Mouse (Mus musculus): Measurements from ENCODE around the gene Pappa. TPM values are rescaled to one million over a fixed set of nuclear protein-coding genes. Genes with fewer than 3 reads are reported as not detected.

The Pappa gene
- total and polyA plus RNA-seq, 3 experiments, result not detected

DNA sequence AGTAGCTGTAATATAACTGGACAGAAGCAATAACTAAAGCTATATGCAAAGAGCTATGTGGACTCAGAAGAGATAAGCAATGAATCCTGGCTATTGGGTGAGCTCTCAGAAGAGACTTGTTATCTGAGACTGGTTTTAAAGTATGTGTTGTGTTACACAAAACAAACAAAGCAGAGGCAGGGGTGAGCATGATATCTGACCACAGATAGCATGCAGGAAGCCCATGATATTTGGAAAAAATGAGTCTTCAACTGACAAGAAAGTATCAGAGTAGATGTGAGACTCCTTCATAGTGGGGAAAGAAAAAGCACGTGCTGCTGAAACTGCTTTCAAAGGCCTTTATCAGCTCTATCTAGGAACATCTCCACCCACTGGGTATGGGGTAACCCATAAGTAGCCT lies 161.2 kb downstream of the Pappa start:
- Histone ChIP-seq H3K4me2 (ENCODE audit: insufficient read depth, low read depth, poor library complexity, severe bottlenecking) (no peak overlapping the region), H3K9me3 (replicated peaks; ENCODE audit: low read length) (peaks cover 34% of the 10 kb centered on the region), H3K36me3 (replicated peaks in 1 of 2; ENCODE audit: control insufficient read depth in 1 of 2, insufficient read depth in 1 of 2, low read length in 1 of 2) (no peaks in the 10 kb centered on the region), H3K4me3 (replicated peaks in 1 of 3; ENCODE audit: low read depth in 2 of 3, low read length in 2 of 3, poor library complexity in 1 of 3) (no peak overlapping the region), H3K9ac (ENCODE audit: insufficient read depth, low read depth) (no peak overlapping the region), H3K27me3 (replicated peaks) (no peaks in the 10 kb centered on the region), H3K79me2 (replicated peaks; ENCODE audit: control insufficient read depth, extremely low read depth, insufficient read depth, poor library complexity, severe bottlenecking) (no peaks in the 10 kb centered on the region), H3K4me1 (ENCODE audit: control insufficient read depth in 1 of 2, insufficient read depth in 2 of 2) (no peaks in the 10 kb centered on the region), H3K27ac (ENCODE audit: insufficient read depth, low read depth) (no peak overlapping the region)
- TF ChIP-seq KAT2A (IDR thresholded peaks at IDR 0.05; ENCODE audit: insufficient replicate concordance, low read length), result no peak
- TF ChIP-seq TBP (conservative IDR thresholded peaks at IDR 0.05; ENCODE audit: low read depth, low read length), result no peak
- TF ChIP-seq MEF2A (IDR thresholded peaks at IDR 0.05; ENCODE audit: borderline replicate concordance, low read depth, low read length), result no peak
- TF ChIP-seq USF2 (conservative IDR thresholded peaks at IDR 0.05; ENCODE audit: low read depth, low read length), result no peak
- no peak for TF ChIP-seq NRF1 (IDR thresholded peaks at IDR 0.05; ENCODE audit: low read depth, low read length)
- TF ChIP-seq E2F4 (IDR thresholded peaks at IDR 0.05; ENCODE audit: insufficient replicate concordance, low read depth, low read length), result no peak
- TF ChIP-seq MYC (IDR thresholded peaks at IDR 0.05; ENCODE audit: low read depth, low read length), result no peak
- no peak for TF ChIP-seq JUN (IDR thresholded peaks at IDR 0.05; ENCODE audit: insufficient read depth, low read depth, low read length)
- TF ChIP-seq ELF1 (IDR thresholded peaks at IDR 0.05; ENCODE audit: low read depth, low read length), result no peak
- TF ChIP-seq ZNF384 (IDR thresholded peaks at IDR 0.05; ENCODE audit: low read depth, low read length), result no peak
- dilution Hi-C loops (cut with MboI; ENCODE audit: extremely low pct_ligation_motif_present, extremely low pct_unique_long_range_greater_than_20kb, low sequenced_read_pairs), result no loop called here
- no peak for DNase-seq (ENCODE audit: extremely low read depth)
- in situ Hi-C loops (cut with MboI; ENCODE audit: low pct_ligation_motif_present, low pct_unique_long_range_greater_than_20kb, low sequenced_read_pairs), result no loop called here

DNA sequence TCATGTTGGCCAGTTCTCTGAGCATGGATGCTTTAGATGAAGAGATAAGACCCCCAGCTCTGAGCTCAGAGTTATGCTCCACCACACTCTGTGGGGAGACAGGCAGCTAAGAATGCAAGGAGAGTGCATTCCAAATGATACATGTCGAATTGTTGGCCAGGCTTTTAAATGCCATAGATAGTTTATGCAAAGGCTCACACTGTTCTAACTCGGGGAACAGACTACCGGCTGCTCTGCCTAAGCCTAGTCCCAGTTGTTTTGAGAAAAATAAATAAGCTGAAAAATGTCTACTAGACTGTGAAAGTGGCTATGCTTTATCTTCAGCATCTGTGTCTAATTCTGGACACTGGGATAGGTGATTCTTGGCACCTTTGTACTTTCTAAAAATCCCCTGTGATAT lies 165.3 kb downstream of the Pappa start:
- DNase-seq (ENCODE audit: extremely low read depth), result no peak

DNA sequence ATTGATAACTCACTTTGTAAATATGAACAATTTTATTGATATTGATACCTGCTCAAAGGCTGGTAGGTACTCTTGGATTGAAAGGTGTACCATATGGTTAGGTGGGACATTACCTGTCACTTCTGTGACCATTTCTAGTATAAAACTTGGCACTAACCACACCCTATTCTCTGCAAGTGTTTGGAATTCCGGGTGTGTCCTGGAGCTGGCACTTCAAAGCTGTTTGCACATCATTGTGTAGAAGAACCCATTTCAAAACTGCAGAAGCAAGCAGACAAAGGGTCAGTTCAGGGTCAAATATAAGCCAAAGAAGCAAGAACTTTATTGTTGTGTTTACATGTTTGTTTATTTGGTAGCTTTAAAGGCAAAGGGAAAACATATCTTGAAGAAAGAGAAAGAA lies 171.8 kb downstream of the Pappa start:
- Histone ChIP-seq H3K27ac (ENCODE audit: insufficient read depth, low read depth) (no peak overlapping the region), H3K79me2 (replicated peaks; ENCODE audit: control insufficient read depth, extremely low read depth, insufficient read depth, poor library complexity, severe bottlenecking) (no peaks in the 10 kb centered on the region), H3K4me3 (replicated peaks in 1 of 3; ENCODE audit: low read depth in 2 of 3, low read length in 2 of 3, poor library complexity in 1 of 3) (no peak overlapping the region), H3K4me1 (ENCODE audit: control insufficient read depth in 1 of 2, insufficient read depth in 2 of 2) (no peaks in the 10 kb centered on the region), H3K27me3 (replicated peaks) (no peaks in the 10 kb centered on the region), H3K36me3 (replicated peaks in 1 of 2; ENCODE audit: control insufficient read depth in 1 of 2, insufficient read depth in 1 of 2, low read length in 1 of 2) (no peaks in the 10 kb centered on the region), H3K9ac (ENCODE audit: insufficient read depth, low read depth) (no peak overlapping the region), H3K9me3 (replicated peaks; ENCODE audit: low read length) (peaks cover 63% of the 10 kb centered on the region), H3K4me2 (ENCODE audit: insufficient read depth, low read depth, poor library complexity, severe bottlenecking) (no peak overlapping the region)
- DNase-seq (ENCODE audit: extremely low read depth), result no peak
- in situ Hi-C loops (cut with MboI; ENCODE audit: low pct_ligation_motif_present, low pct_unique_long_range_greater_than_20kb, low sequenced_read_pairs), result no loop called here
- no peak for TF ChIP-seq ZMIZ1 (IDR thresholded peaks at IDR 0.05; ENCODE audit: low read depth, low read length)
- no peak for TF ChIP-seq ZKSCAN1 (IDR thresholded peaks at IDR 0.05; ENCODE audit: borderline replicate concordance, low read depth, low read length)
- no peak for TF ChIP-seq KAT2A (IDR thresholded peaks at IDR 0.05; ENCODE audit: insufficient replicate concordance, low read length)
- dilution Hi-C loops (cut with MboI; ENCODE audit: extremely low pct_ligation_motif_present, extremely low pct_unique_long_range_greater_than_20kb, low sequenced_read_pairs), result no loop called here

More for the DNA sequence above, 165.3 kb downstream of the Pappa start:
- H3K9ac ChIP-seq (ENCODE audit: insufficient read depth, low read depth), result no peak overlapping the region
- peaks cover 28% of the 10 kb centered on the region for H3K9me3 ChIP-seq (replicated peaks; ENCODE audit: low read length)
- H3K4me1 ChIP-seq (ENCODE audit: control insufficient read depth in 1 of 2, insufficient read depth in 2 of 2), result no peaks in the 10 kb centered on the region
- no peak overlapping the region for H3K27ac ChIP-seq (ENCODE audit: insufficient read depth, low read depth)
- no peaks in the 10 kb centered on the region for H3K79me2 ChIP-seq (replicated peaks; ENCODE audit: control insufficient read depth, extremely low read depth, insufficient read depth, poor library complexity, severe bottlenecking)
- no peaks in the 10 kb centered on the region for H3K36me3 ChIP-seq (replicated peaks in 1 of 2; ENCODE audit: control insufficient read depth in 1 of 2, insufficient read depth in 1 of 2, low read length in 1 of 2)
- H3K4me3 ChIP-seq (replicated peaks in 1 of 3; ENCODE audit: low read depth in 2 of 3, low read length in 2 of 3, poor library complexity in 1 of 3), result no peak overlapping the region
- dilution Hi-C loops (cut with MboI; ENCODE audit: extremely low pct_ligation_motif_present, extremely low pct_unique_long_range_greater_than_20kb, low sequenced_read_pairs), result no loop called here
- TF ChIP-seq TBP (conservative IDR thresholded peaks at IDR 0.05; ENCODE audit: low read depth, low read length) (no peak), UBTF (IDR thresholded peaks at IDR 0.05; ENCODE audit: low read depth, low read length) (no peak), BHLHE40 (IDR thresholded peaks at IDR 0.05; ENCODE audit: low read depth, low read length) (no peak), RCOR1 (conservative IDR thresholded peaks at IDR 0.05; ENCODE audit: low read depth, low read length) (no peak), ETS1 (conservative IDR thresholded peaks at IDR 0.05; ENCODE audit: low read depth, low read length) (no peak), SIN3A (IDR thresholded peaks at IDR 0.05; ENCODE audit: low read length) (no peak), POLR2A (IDR thresholded peaks at IDR 0.05; ENCODE audit: low read depth, low read length) (no peak), USF1 (IDR thresholded peaks at IDR 0.05; ENCODE audit: low read depth, low read length) (no peak), JUN (IDR thresholded peaks at IDR 0.05; ENCODE audit: insufficient read depth, low read depth, low read length) (no peak), USF2 (conservative IDR thresholded peaks at IDR 0.05; ENCODE audit: low read depth, low read length) (no peak), MAZ (IDR thresholded peaks at IDR 0.05; ENCODE audit: low read depth, low read length) (no peak)
- H3K27me3 ChIP-seq (replicated peaks), result no peaks in the 10 kb centered on the region
- in situ Hi-C loops (cut with MboI; ENCODE audit: low pct_ligation_motif_present, low pct_unique_long_range_greater_than_20kb, low sequenced_read_pairs), result no loop called here
- no peak overlapping the region for H3K4me2 ChIP-seq (ENCODE audit: insufficient read depth, low read depth, poor library complexity, severe bottlenecking)
